9 mouse cellular contexts compared by ENCODE assay signal in the genomic region with DNA sequence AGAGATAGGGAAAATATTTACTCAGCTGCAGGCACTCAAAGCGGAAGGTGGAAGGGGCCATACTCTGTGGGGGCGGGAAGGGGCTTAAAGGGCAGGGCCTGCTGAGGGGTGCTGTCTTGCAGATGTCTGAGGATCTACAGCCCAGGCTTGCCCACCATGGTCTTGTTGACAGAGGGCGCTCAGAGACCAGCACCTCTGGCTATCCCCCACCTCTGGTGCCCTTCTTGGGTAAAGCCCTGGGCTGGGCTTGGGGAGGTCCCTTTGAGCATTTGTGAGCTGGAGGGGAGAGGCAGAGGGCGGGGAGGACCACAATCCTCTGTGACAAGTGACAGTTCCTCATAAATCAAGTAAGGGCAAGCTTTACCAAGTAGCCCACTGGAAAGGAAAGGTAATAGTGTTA. TPM values are rescaled to one million over a fixed set of nuclear protein-coding genes. Genes with fewer than 3 reads are reported as not detected.
DNase-seq lines count a peak whose midpoint lies in the region; ATAC-seq and TF ChIP-seq lines count a peak whose summit lies in the region.
"Had no signal": no experiment of that assay in that cellular context is flagged by ENCODE, and none has a peak within 500 bp of the region (broad histone marks: within the 10 kb centered on the region; RNA-seq: fewer than 3 reads in every experiment).

No protein-coding gene starts in this region.

- H3K9me3 ChIP-seq in kidney, postnatal 0 days (replicated peaks; ENCODE audit: low read length) = no peaks in the 10 kb centered on the region
- H3K9me3 ChIP-seq in embryonic facial prominence, embryonic 14.5 days (ENCODE audit: control insufficient read depth, low read length) = no peaks in the 10 kb centered on the region
- H3K9me3 ChIP-seq in hindbrain, embryonic 15.5 days = no peaks in the 10 kb centered on the region
- no peaks in the 10 kb centered on the region for H3K9me3 ChIP-seq in neural tube, embryonic 12.5 days

- H3K4me3 ChIP-seq in kidney, postnatal 0 days (replicated peaks; ENCODE audit: low read depth, low read length) = no peak overlapping the region
- H3K4me3 ChIP-seq in embryonic facial prominence, embryonic 14.5 days (ENCODE audit: low read depth, low read length) = no peak overlapping the region
- H3K4me3 ChIP-seq in hindbrain, embryonic 15.5 days = no peak overlapping the region
- H3K4me3 ChIP-seq in neural tube, embryonic 12.5 days = no peak overlapping the region
- H3K4me3 ChIP-seq: erythroblast, embryonic 14.5 days had no signal

- TF ChIP-seq CTCF in kidney, postnatal 0 days (IDR thresholded peaks at IDR 0.05; ENCODE audit: low read depth) = no peak

- H3K4me2 ChIP-seq in kidney, postnatal 0 days (ENCODE audit: low read length) = no peak overlapping the region
- no peak overlapping the region for H3K4me2 ChIP-seq in embryonic facial prominence, embryonic 14.5 days (ENCODE audit: low read depth, low read length)
- no peak overlapping the region for H3K4me2 ChIP-seq in hindbrain, embryonic 15.5 days
- no peak overlapping the region for H3K4me2 ChIP-seq in neural tube, embryonic 12.5 days (replicated peaks)

- DNase-seq in kidney, postnatal 0 days (ENCODE audit: low spot score) = peak; percentile 52
- DNase-seq in kidney, postnatal 4 days = no peak
- DNase-seq in embryonic facial prominence, embryonic 14.5 days (ENCODE audit: low spot score) = no peak
- DNase-seq in cerebellum, adult 9-11 months = no peak
- no peak for DNase-seq in urinary bladder, adult 18-20 months (ENCODE audit: low spot score in 2 of 2)
- DNase-seq: thymus, adult 2 months had no signal

- H3K27me3 ChIP-seq in kidney, postnatal 0 days (ENCODE audit: insufficient read depth, low read length) = no peaks in the 10 kb centered on the region
- H3K27me3 ChIP-seq in embryonic facial prominence, embryonic 14.5 days (replicated peaks; ENCODE audit: control insufficient read depth, insufficient read depth, low read length) = no peaks in the 10 kb centered on the region
- H3K27me3 ChIP-seq in hindbrain, embryonic 15.5 days = no peaks in the 10 kb centered on the region
- H3K27me3 ChIP-seq in neural tube, embryonic 12.5 days (replicated peaks) = no peaks in the 10 kb centered on the region

- H3K4me1 ChIP-seq in kidney, postnatal 0 days (replicated peaks; ENCODE audit: insufficient read depth, low read length) = peaks cover 60% of the 10 kb centered on the region
- peaks cover 49% of the 10 kb centered on the region for H3K4me1 ChIP-seq in embryonic facial prominence, embryonic 14.5 days (ENCODE audit: control insufficient read depth, insufficient read depth, low read length)
- peaks cover 63% of the 10 kb centered on the region for H3K4me1 ChIP-seq in hindbrain, embryonic 15.5 days (replicated peaks)
- H3K4me1 ChIP-seq in neural tube, embryonic 12.5 days = peaks cover 60% of the 10 kb centered on the region

- H3K9ac ChIP-seq in kidney, postnatal 0 days (ENCODE audit: low read depth, low read length) = no peak overlapping the region
- peak overlapping the region; percentile 19; the same call in 1 of the 2 replicates for H3K9ac ChIP-seq in embryonic facial prominence, embryonic 14.5 days (ENCODE audit: low read depth, low read length)
- no peak overlapping the region for H3K9ac ChIP-seq in hindbrain, embryonic 15.5 days
- H3K9ac ChIP-seq in neural tube, embryonic 12.5 days = no peak overlapping the region

- H3K27ac ChIP-seq in kidney, postnatal 0 days = peak overlapping the region; percentile 86
- H3K27ac ChIP-seq in embryonic facial prominence, embryonic 14.5 days (replicated peaks; ENCODE audit: low read depth, low read length) = peak overlapping the region; percentile 58; the same call in 1 of the 2 replicates
- H3K27ac ChIP-seq in hindbrain, embryonic 15.5 days (replicated peaks) = peak overlapping the region; percentile 76
- 0 out of 2 replicates have a peak overlapping the region, but pooled peaks have one; percentile 42 for H3K27ac ChIP-seq in neural tube, embryonic 12.5 days

- WGBS in kidney, postnatal 0 days = 46% methylated on average over 4 of the region's 4 CpGs
- 48% methylated on average over 4 of the region's 4 CpGs for WGBS in embryonic facial prominence, embryonic 14.5 days
- 58% methylated on average over 4 of the region's 4 CpGs for WGBS in hindbrain, embryonic 15.5 days
- WGBS in neural tube, embryonic 12.5 days = 44% methylated on average over 4 of the region's 4 CpGs

- ATAC-seq in kidney, postnatal 0 days (replicated peaks; ENCODE audit: low FRiP score, low read depth) = no peak
- no peak for ATAC-seq in embryonic facial prominence, embryonic 14.5 days (ENCODE audit: low read depth)
- no peak for ATAC-seq in hindbrain, embryonic 15.5 days (ENCODE audit: low FRiP score, low read depth)
- no peak for ATAC-seq in neural tube, embryonic 12.5 days (ENCODE audit: low FRiP score, low read depth)

- H3K36me3 ChIP-seq in kidney, postnatal 0 days (ENCODE audit: insufficient read depth, low read length) = no peaks in the 10 kb centered on the region
- no peaks in the 10 kb centered on the region for H3K36me3 ChIP-seq in embryonic facial prominence, embryonic 14.5 days (ENCODE audit: control insufficient read depth, insufficient read depth, low read length)
- no peaks in the 10 kb centered on the region for H3K36me3 ChIP-seq in hindbrain, embryonic 15.5 days
- H3K36me3 ChIP-seq in neural tube, embryonic 12.5 days = peaks cover 7% of the 10 kb centered on the region; the same call in 1 of the 2 replicates

RNA-seq across cellular contexts. Expression of gene Trim8, which starts 31.6 kb away (rescaled TPM):
- 27.8 and 30.5 TPM in 2 replicates for polyA plus RNA-seq in kidney, postnatal 0 days (2015; fragmentation: Nextera tagmentation; extraction: Ambion mirVana)
- 21.5 and 27.1 TPM in 2 replicates for polyA plus RNA-seq in embryonic facial prominence, embryonic 14.5 days (2014; fragmentation: Nextera tagmentation; extraction: Ambion mirVana)
- 27.8 and 31.9 TPM in 2 replicates for polyA plus RNA-seq in hindbrain, embryonic 15.5 days (2015; fragmentation: Nextera tagmentation; extraction: Ambion mirVana)
- polyA plus RNA-seq in neural tube, embryonic 12.5 days (2016; fragmentation: Nextera tagmentation; extraction: Ambion mirVana) = 39.1 and 43.0 TPM in 2 replicates

RNA-seq across cellular contexts. Expression of gene Arl3, which starts 39.9 kb away (rescaled TPM):
- 96.6 and 105 TPM in 2 replicates for polyA plus RNA-seq in kidney, postnatal 0 days (2015; fragmentation: Nextera tagmentation; extraction: Ambion mirVana)
- 83.7 and 94.0 TPM in 2 replicates for polyA plus RNA-seq in embryonic facial prominence, embryonic 14.5 days (2014; fragmentation: Nextera tagmentation; extraction: Ambion mirVana)
- polyA plus RNA-seq in hindbrain, embryonic 15.5 days (2015; fragmentation: Nextera tagmentation; extraction: Ambion mirVana) = 208 and 221 TPM in 2 replicates
- 190 and 194 TPM in 2 replicates for polyA plus RNA-seq in neural tube, embryonic 12.5 days (2016; fragmentation: Nextera tagmentation; extraction: Ambion mirVana)

RNA-seq across cellular contexts. Expression of gene Sfxn2, which starts 40.1 kb away (rescaled TPM):
- polyA plus RNA-seq in kidney, postnatal 0 days (2015; fragmentation: Nextera tagmentation; extraction: Ambion mirVana) = 47.1 and 50.0 TPM in 2 replicates
- polyA plus RNA-seq in embryonic facial prominence, embryonic 14.5 days (2014; fragmentation: Nextera tagmentation; extraction: Ambion mirVana) = 16.7 and 19.7 TPM in 2 replicates
- polyA plus RNA-seq in hindbrain, embryonic 15.5 days (2015; fragmentation: Nextera tagmentation; extraction: Ambion mirVana) = 10.2 and 11.3 TPM in 2 replicates
- 11.4 and 12.2 TPM in 2 replicates for polyA plus RNA-seq in neural tube, embryonic 12.5 days (2016; fragmentation: Nextera tagmentation; extraction: Ambion mirVana)
